Mouse (Mus musculus) embryonic facial prominence, embryonic 13.5 days (tissue): ENCODE results near the gene Arhgap9. TPM values are rescaled to one million over a fixed set of nuclear protein-coding genes. Genes with fewer than 3 reads are reported as not detected.

Experiments
- ATAC-seq: fragments of 200-750 bp; cut with Nextera tagmentation; 2 replicates; pipeline ENCODE4 v1.8.0; 2017; ENCODE audit warnings: low read depth; ENCODE audit not compliant: insufficient number of reproducible peaks, insufficient read depth, low FRiP score, low TSS enrichment
- H3K27ac ChIP-seq: fragments of 300-500 bp; sonication (generic); 2 replicates; pipeline ENCODE4 v1.5.1; 2015; ENCODE audit warnings: moderate library complexity, mild to moderate bottlenecking, inconsistent platforms
- H3K27me3 ChIP-seq: fragments of 300-500 bp; sonication (generic); 2 replicates; pipeline ENCODE4 v1.6.1; 2015; ENCODE audit warnings: mild to moderate bottlenecking, inconsistent platforms
- H3K36me3 ChIP-seq: fragments of 300-500 bp; sonication (generic); 2 replicates; pipeline ENCODE4 v1.6.1; 2015; ENCODE audit warnings: mild to moderate bottlenecking, inconsistent platforms
- H3K4me1 ChIP-seq: fragments of 300-500 bp; sonication (generic); 2 replicates; pipeline ENCODE4 v1.6.1; 2015; ENCODE audit warnings: inconsistent platforms
- H3K4me2 ChIP-seq: fragments of 300-500 bp; sonication (generic); 2 replicates; pipeline ENCODE4 v1.6.1; 2015; ENCODE audit warnings: moderate library complexity, mild to moderate bottlenecking, inconsistent platforms
- H3K4me3 ChIP-seq: fragments of 300-500 bp; sonication (generic); 2 replicates; pipeline ENCODE4 v1.5.1; 2015; ENCODE audit warnings: mild to moderate bottlenecking, inconsistent platforms
- H3K9ac ChIP-seq: fragments of 300-500 bp; sonication (generic); 2 replicates; pipeline ENCODE4 v1.6.1; 2015; ENCODE audit warnings: mild to moderate bottlenecking, inconsistent platforms
- H3K9me3 ChIP-seq: fragments of 300-500 bp; sonication (generic); 2 replicates; pipeline ENCODE4 v1.6.1; 2016; ENCODE audit warnings: inconsistent platforms
- WGBS: fragments of 180-500 bp; shearing (Covaris S2); methylation state at CpG from one replicate; pipeline ENCODE4 v1.1.7; 2015; ENCODE audit warnings: mixed read lengths; 5-methylcytosine and 5-hydroxymethylcytosine counted together
- polyA plus RNA-seq: library from polyadenylated mRNA; unstranded; fragments of >200 nt; fragmentation: Nextera tagmentation; extraction: Ambion mirVana; gene quantifications from 2 replicates; pipeline ENCODE4 v1.2.1, GENCODE M21; 2015

Arhgap9 gene
- polyA plus RNA-seq, 1 experiment from 2014 or later: 3.4 TPM

DNA sequence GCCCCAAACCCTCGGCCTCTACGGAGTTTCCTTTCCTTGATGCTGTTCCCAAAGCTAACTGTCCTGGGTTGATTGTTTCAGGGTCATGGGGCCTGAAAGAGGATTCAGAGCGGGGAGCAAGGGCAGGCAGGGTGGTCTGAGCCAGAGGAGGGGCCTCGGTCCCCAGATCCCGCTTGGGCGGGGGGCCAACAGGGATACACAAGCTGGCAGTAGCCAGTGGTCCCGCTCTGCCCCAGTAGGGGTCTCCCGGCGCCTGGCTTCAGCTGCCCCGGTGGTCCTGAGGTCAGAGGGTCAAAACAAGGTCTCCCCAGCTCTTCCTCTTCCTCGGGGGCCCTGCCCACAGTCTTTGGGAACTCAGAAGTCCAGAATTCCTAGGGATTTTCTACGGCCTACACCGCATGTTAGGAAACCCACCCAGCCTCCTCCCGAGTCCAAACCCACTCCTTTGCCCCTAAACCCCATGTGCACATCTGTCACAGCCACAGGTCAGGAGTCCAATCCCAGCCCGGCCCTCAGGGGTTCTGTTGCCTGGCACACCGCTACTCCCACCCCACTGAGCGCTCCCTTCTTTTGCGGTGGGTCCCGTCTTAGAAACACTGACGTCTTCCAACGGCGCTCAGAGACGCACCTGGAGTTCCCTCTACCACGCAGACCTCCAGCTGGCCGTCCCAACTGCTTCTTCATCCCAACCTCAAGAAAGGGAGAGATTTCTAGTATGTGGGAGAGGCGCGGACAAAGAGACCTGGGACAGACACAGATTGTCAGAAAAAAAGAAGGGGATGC is 19.0 kb downstream of the Arhgap9 start:
- WGBS: 0% methylated on average over 27 of the region's 27 CpGs
- peak overlapping the region; percentile 85 for H3K4me2 ChIP-seq
- peak overlapping the region; percentile 60 for H3K4me3 ChIP-seq
- no peaks in the 10 kb centered on the region for H3K27me3 ChIP-seq
- H3K36me3 ChIP-seq: peaks cover 19% of the 10 kb centered on the region
- H3K9me3 ChIP-seq: peaks cover 4% of the 10 kb centered on the region; the same call in 1 of the 2 replicates
- H3K4me1 ChIP-seq: peaks cover 33% of the 10 kb centered on the region
- peak overlapping the region; percentile 97 for H3K27ac ChIP-seq
- peak overlapping the region; percentile 76 for H3K9ac ChIP-seq
- no peak for ATAC-seq

DNA sequence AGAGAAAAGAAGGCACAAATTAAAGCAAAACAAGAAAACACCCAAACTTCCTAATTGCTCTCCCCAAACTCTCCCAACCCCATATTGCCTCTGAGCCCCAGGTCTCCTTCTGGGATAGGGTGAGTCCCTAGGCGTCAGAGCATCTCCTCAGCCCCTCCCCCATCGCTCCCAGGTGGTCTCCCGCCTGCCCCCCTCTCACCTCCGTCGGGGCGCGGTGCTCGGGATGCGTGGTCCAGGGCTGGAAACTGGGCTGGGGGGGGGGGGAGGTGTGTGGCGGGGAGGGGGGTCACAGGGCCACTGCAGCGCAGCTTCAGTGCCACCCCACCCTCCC is 19.6 kb downstream of the Arhgap9 start:
- 1% methylated on average over 10 of the region's 11 CpGs for WGBS
- H3K9me3 ChIP-seq: peaks cover 4% of the 10 kb centered on the region; the same call in 1 of the 2 replicates
- H3K4me1 ChIP-seq: peaks cover 33% of the 10 kb centered on the region

DNA sequence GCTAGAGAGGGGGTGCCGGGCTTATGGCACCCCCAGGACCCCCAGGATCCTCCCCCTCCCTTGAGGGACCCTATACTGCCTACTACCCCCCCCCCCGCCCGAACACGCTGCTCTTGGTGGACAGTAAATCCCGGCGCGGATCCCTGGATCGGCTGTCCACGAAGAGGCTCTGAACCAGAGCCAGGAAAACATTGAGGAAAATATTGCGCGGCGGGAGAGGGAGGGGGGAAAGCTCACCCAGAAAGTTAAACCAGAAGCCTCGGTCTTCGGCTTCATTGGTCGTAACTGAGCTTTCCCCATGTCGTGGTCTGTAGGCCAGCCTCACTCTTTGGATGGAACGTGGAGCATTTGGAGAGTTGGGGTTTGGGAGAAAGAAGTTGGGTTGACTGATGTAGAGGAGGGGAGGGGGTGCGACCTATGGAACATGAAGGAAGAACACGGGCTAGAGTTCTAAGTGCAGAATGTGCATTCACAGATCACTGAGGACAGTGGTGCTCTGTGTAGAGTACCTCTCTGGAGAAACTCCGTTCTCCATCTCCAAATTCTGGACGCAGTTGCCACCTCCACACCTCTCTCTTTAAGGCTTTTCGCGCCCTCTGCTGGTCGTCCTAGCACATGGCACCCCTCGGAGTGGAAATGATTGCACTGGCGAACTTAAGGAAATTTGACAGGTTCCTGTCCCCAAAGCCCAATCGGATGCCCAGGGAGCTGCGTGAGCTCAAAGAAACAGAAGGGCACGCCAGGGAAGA is 20.3 kb downstream of the Arhgap9 start, which contains the start of gene Gli1:
TSS of gene Gli1 (minus strand) at position 84 of the 749 bp plus-strand sequence.
- Histone ChIP-seq H3K9me3 (peaks cover 4% of the 10 kb centered on the region; the same call in 1 of the 2 replicates), H3K27ac (peak within 1 kb of the TSS; percentile 97), H3K4me3 (peak within 1 kb of the TSS; percentile 60), H3K27me3 (no peaks in the 10 kb centered on the region), H3K4me2 (peak within 1 kb of the TSS; percentile 85), H3K36me3 (peaks cover 6% of the 10 kb centered on the region), H3K9ac (peak within 1 kb of the TSS; percentile 76), H3K4me1 (peaks cover 31% of the 10 kb centered on the region)
- WGBS: under 1% methylated on average over 29 of the region's 29 CpGs
- no peak for ATAC-seq

More for the DNA sequence above, 19.6 kb downstream of the Arhgap9 start:
- H3K27me3 ChIP-seq: no peaks in the 10 kb centered on the region
- peaks cover 13% of the 10 kb centered on the region for H3K36me3 ChIP-seq
- ATAC-seq: no peak
- peak overlapping the region; percentile 76 for H3K9ac ChIP-seq
- peak overlapping the region; percentile 97 for H3K27ac ChIP-seq
- peak overlapping the region; percentile 60 for H3K4me3 ChIP-seq
- peak overlapping the region; percentile 85 for H3K4me2 ChIP-seq

GRCm38 (mm10) chr10:127343029-127343428 is 21.3 kb downstream of the Arhgap9 start:
- WGBS: 63% methylated on average over 3 of the region's 3 CpGs
- H3K9me3 ChIP-seq: peaks cover 4% of the 10 kb centered on the region; the same call in 1 of the 2 replicates

GRCm38 (mm10) chr10:127346173-127346572 is 24.4 kb downstream of the Arhgap9 start:
- no peaks in the 10 kb centered on the region for H3K27me3 ChIP-seq
- H3K27ac ChIP-seq: no peak overlapping the region
- no peak overlapping the region for H3K9ac ChIP-seq
- no peak overlapping the region for H3K4me3 ChIP-seq
- H3K4me1 ChIP-seq: peaks cover 20% of the 10 kb centered on the region
- H3K9me3 ChIP-seq: peaks cover 4% of the 10 kb centered on the region; the same call in 1 of the 2 replicates
- WGBS: 87% methylated on average over 3 of the region's 3 CpGs
- H3K36me3 ChIP-seq: no peaks in the 10 kb centered on the region
- H3K4me2 ChIP-seq: no peak overlapping the region
- no peak for ATAC-seq

More at GRCm38 (mm10) chr10:127343029-127343428, 21.3 kb downstream of the Arhgap9 start:
- Histone ChIP-seq H3K4me2 (no peak overlapping the region), H3K36me3 (no peaks in the 10 kb centered on the region), H3K4me1 (peaks cover 30% of the 10 kb centered on the region), H3K27me3 (no peaks in the 10 kb centered on the region), H3K27ac (no peak overlapping the region), H3K9ac (no peak overlapping the region), H3K4me3 (no peak overlapping the region)
- no peak for ATAC-seq

- Histone ChIP-seq H3K9me3 (peaks cover 4% of the 10 kb centered on the region; the same call in 1 of the 2 replicates), H3K4me1 (peaks cover 10% of the 10 kb centered on the region; the same call in 1 of the 2 replicates), H3K4me3 (no peak overlapping the region), H3K27me3 (no peaks in the 10 kb centered on the region), H3K36me3 (no peaks in the 10 kb centered on the region), H3K4me2 (no peak overlapping the region), H3K9ac (no peak overlapping the region), H3K27ac (no peak overlapping the region)
- 57% methylated on average over 4 of the region's 4 CpGs for WGBS
- no peak for ATAC-seq
Measured at GRCm38 (mm10) chr10:127348957-127349356, 27.2 kb downstream of the Arhgap9 start.

DNA sequence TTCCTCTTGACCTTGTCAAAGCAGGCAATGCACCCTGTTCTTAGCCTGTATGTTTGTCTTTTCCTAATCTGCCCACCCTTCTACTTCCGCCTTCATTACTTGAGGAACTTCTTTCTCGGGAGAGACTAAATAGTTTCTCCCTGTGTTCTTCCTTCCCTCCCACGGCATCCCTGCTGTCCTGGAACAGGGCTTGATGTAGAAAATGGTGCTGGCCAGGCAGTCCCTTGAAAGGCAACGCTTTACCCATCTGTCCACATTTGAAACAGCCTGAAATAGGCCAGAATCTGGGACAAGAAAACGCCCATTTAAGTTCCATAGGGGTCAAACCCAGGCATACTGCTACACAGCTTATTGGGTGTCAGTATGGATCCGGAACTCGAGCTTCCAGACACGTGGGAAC is 28.0 kb downstream of the Arhgap9 start:
- Histone ChIP-seq H3K36me3 (no peaks in the 10 kb centered on the region), H3K4me3 (no peak overlapping the region), H3K27me3 (0 out of 2 replicates have a peak, but pooled peaks cover 4% of the 10 kb centered on the region), H3K27ac (no peak overlapping the region), H3K4me1 (peaks cover 10% of the 10 kb centered on the region; the same call in 1 of the 2 replicates), H3K9ac (peak overlapping the region; percentile 40; the same call in 1 of the 2 replicates), H3K9me3 (peaks cover 3% of the 10 kb centered on the region; the same call in 1 of the 2 replicates), H3K4me2 (no peak overlapping the region)
- ATAC-seq: no peak
- WGBS: 71% methylated on average over 8 of the region's 8 CpGs

- Histone ChIP-seq H3K27ac (no peak overlapping the region), H3K9me3 (no peaks in the 10 kb centered on the region), H3K4me2 (peak overlapping the region; percentile 62), H3K4me1 (peaks cover 10% of the 10 kb centered on the region; the same call in 1 of the 2 replicates), H3K9ac (peak overlapping the region; percentile 71), H3K4me3 (peak overlapping the region; percentile 35), H3K27me3 (0 out of 2 replicates have a peak, but pooled peaks cover 4% of the 10 kb centered on the region), H3K36me3 (no peaks in the 10 kb centered on the region)
- ATAC-seq: peak; percentile 35; the same call in 1 of the 2 replicates
- WGBS: 11% methylated on average over 24 of the region's 24 CpGs
Measured at GRCm38 (mm10) chr10:127350594-127351284, 29.0 kb downstream of the Arhgap9 start.

DNA sequence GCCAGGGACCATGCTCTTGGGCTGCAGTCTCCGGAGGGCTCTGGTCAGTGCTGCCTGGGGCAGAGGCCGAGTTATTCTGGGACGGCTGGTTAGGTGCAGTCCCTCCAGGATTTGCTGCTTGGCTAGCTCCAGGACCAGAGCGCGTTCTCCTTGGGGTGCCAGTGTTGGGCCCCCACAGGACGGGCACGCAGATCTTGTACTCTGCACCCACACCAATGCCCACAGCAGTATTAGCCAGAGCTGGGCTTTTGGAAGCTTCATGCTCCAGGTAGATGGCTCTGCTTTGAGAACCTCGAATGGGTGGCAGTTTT is 29.5 kb downstream of the Arhgap9 start:
- Histone ChIP-seq H3K9ac (peak overlapping the region; percentile 71), H3K36me3 (no peaks in the 10 kb centered on the region), H3K9me3 (no peaks in the 10 kb centered on the region), H3K4me2 (peak overlapping the region; percentile 62), H3K4me3 (peak overlapping the region; percentile 35), H3K27ac (no peak overlapping the region), H3K27me3 (0 out of 2 replicates have a peak, but pooled peaks cover 4% of the 10 kb centered on the region), H3K4me1 (peaks cover 10% of the 10 kb centered on the region; the same call in 1 of the 2 replicates)
- ATAC-seq: no peak
- WGBS: 86% methylated on average over 8 of the region's 8 CpGs

DNA sequence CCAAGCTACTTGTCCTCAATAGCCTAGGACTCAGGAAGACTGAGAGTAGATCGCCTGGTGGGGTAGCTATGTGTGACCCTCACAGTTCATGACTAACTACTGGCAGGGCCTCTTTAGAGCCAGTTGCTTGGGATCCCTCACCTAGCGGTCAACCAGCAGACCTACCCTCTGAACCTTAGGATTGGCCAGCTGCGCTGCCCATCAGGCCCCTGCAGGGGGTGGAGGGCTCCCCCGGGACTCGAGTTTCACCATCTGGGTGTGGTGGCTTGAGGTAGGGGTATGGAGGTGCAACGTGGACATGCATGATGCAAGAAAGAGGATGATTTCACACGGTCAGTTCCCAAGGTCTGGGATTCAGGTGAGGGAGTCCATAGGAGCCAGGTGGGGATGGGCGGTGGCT is 30.0 kb downstream of the Arhgap9 start:
- H3K4me1 ChIP-seq: peaks cover 10% of the 10 kb centered on the region; the same call in 1 of the 2 replicates
- H3K36me3 ChIP-seq: no peaks in the 10 kb centered on the region
- WGBS: 75% methylated on average over 8 of the region's 8 CpGs
- H3K9ac ChIP-seq: no peak overlapping the region
- H3K27ac ChIP-seq: no peak overlapping the region
- H3K4me3 ChIP-seq: no peak overlapping the region
- 0 out of 2 replicates have a peak, but pooled peaks cover 4% of the 10 kb centered on the region for H3K27me3 ChIP-seq
- no peak for ATAC-seq
- H3K4me2 ChIP-seq: no peak overlapping the region
- no peaks in the 10 kb centered on the region for H3K9me3 ChIP-seq

DNA sequence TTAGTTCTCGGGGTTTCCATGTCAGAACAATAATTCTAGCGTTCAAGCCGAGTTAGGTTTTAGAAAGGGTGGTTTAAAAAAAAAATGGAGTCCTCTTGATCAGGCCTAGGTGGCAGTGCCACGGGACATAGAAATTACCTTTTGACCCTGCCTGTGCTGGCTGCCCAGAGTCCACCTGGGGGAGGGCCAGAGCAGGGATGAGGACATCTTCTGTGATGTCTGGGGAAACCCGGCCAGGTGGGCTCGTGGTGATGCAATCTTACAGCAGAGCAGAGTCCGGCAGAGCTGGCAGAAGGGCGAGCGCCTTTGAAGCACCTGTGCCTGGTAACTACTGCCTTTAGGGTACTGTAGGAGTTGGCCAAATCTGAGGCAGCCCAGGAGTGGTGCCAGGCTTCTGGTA is 30.4 kb downstream of the Arhgap9 start:
- Histone ChIP-seq H3K27me3 (0 out of 2 replicates have a peak, but pooled peaks cover 4% of the 10 kb centered on the region), H3K9me3 (no peaks in the 10 kb centered on the region), H3K4me1 (peaks cover 10% of the 10 kb centered on the region; the same call in 1 of the 2 replicates), H3K36me3 (no peaks in the 10 kb centered on the region), H3K4me3 (no peak overlapping the region), H3K27ac (no peak overlapping the region), H3K9ac (no peak overlapping the region), H3K4me2 (no peak overlapping the region)
- ATAC-seq: no peak
- 86% methylated on average over 9 of the region's 9 CpGs for WGBS
